Mouse (Mus musculus): ENCODE measurements around the gene Vsig8. TPM values are rescaled to one million over a fixed set of nuclear protein-coding genes. Genes with fewer than 3 reads are reported as not detected.

Gene Vsig8
- polyA plus RNA-seq, 1 experiment from 2014 or later = 1.8 TPM

GRCm38 (mm10) chr1:172602326-172602725 is 46.6 kb downstream of the Vsig8 start, which contains the start of gene Fcrl6:
Gene Fcrl6, minus strand, starts transcription at chr1:172602551.
- H3K27ac ChIP-seq = no peak within 1 kb of the TSS
- ATAC-seq (ENCODE audit: insufficient read depth, low FRiP score, low read depth) = no peak
- H3K27me3 ChIP-seq (replicated peaks) = no peaks in the 10 kb centered on the region
- no peak within 1 kb of the TSS for H3K4me3 ChIP-seq (replicated peaks)
- no peaks in the 10 kb centered on the region for H3K4me1 ChIP-seq
- 32% methylated on average over 1 of the region's 1 CpGs for WGBS
- H3K4me2 ChIP-seq = no peak within 1 kb of the TSS
- H3K36me3 ChIP-seq = no peaks in the 10 kb centered on the region
- no peaks in the 10 kb centered on the region for H3K9me3 ChIP-seq
- H3K9ac ChIP-seq = no peak within 1 kb of the TSS

- no peak overlapping the region for H3K4me3 ChIP-seq (replicated peaks)
- H3K4me2 ChIP-seq = no peak overlapping the region
- no peaks in the 10 kb centered on the region for H3K9me3 ChIP-seq
- H3K36me3 ChIP-seq = no peaks in the 10 kb centered on the region
- H3K9ac ChIP-seq = no peak overlapping the region
- WGBS = 76% methylated on average over 10 of the region's 10 CpGs
- no peaks in the 10 kb centered on the region for H3K4me1 ChIP-seq
- ATAC-seq (ENCODE audit: insufficient read depth, low FRiP score, low read depth) = no peak
- H3K27ac ChIP-seq = no peak overlapping the region
- no peaks in the 10 kb centered on the region for H3K27me3 ChIP-seq (replicated peaks)
Measured at GRCm38 (mm10) chr1:172611304-172611703, 55.6 kb downstream of the Vsig8 start.

GRCm38 (mm10) chr1:172612745-172613144 is 57.0 kb downstream of the Vsig8 start:
- H3K4me2 ChIP-seq = no peak overlapping the region
- H3K36me3 ChIP-seq = no peaks in the 10 kb centered on the region
- no peak for ATAC-seq (ENCODE audit: insufficient read depth, low FRiP score, low read depth)
- no peak overlapping the region for H3K9ac ChIP-seq
- no peaks in the 10 kb centered on the region for H3K27me3 ChIP-seq (replicated peaks)
- H3K4me1 ChIP-seq = peaks cover 4% of the 10 kb centered on the region; the same call in 1 of the 2 replicates
- no peak overlapping the region for H3K4me3 ChIP-seq (replicated peaks)
- WGBS = 48% methylated on average over 1 of the region's 1 CpGs
- no peaks in the 10 kb centered on the region for H3K9me3 ChIP-seq
- H3K27ac ChIP-seq = no peak overlapping the region

Other genes with a start within 250 kb of the Vsig8 start
- gene Kcnj9, start 226.6 kb upstream of the Vsig8 start, polyA plus RNA-seq (2015; fragmentation: Nextera tagmentation; extraction: Ambion mirVana) = 0.05 and 0.09 TPM in 2 replicates
- gene Kcnj10, start 214.7 kb upstream of the Vsig8 start, polyA plus RNA-seq (2015; fragmentation: Nextera tagmentation; extraction: Ambion mirVana) = 0.10 and 0.17 TPM in 2 replicates
- gene Pigm, start 179.4 kb upstream of the Vsig8 start, polyA plus RNA-seq (2015; fragmentation: Nextera tagmentation; extraction: Ambion mirVana) = 6.1 and 6.7 TPM in 2 replicates
- gene Slamf9, start 80.6 kb upstream of the Vsig8 start, polyA plus RNA-seq (2015; fragmentation: Nextera tagmentation; extraction: Ambion mirVana) = 0.79 and 1.0 TPM in 2 replicates
- gene Igsf9, start 74.2 kb upstream of the Vsig8 start, polyA plus RNA-seq (2015; fragmentation: Nextera tagmentation; extraction: Ambion mirVana) = 49.0 and 50.1 TPM in 2 replicates
- 341 and 366 TPM in 2 replicates for gene Tagln2, start 55.9 kb upstream of the Vsig8 start, polyA plus RNA-seq (2015; fragmentation: Nextera tagmentation; extraction: Ambion mirVana)
- 2.4 TPM in 2 replicates for gene Cfap45, start 35.1 kb upstream of the Vsig8 start, polyA plus RNA-seq (2015; fragmentation: Nextera tagmentation; extraction: Ambion mirVana)
- 0.31 and 0.44 TPM in 2 replicates for gene Slamf8, start 34.6 kb downstream of the Vsig8 start, polyA plus RNA-seq (2015; fragmentation: Nextera tagmentation; extraction: Ambion mirVana)
- not detected in 2 replicates for gene Fcrl6, start 46.6 kb downstream of the Vsig8 start, polyA plus RNA-seq (2015; fragmentation: Nextera tagmentation; extraction: Ambion mirVana)
- gene Dusp23, start 77.0 kb downstream of the Vsig8 start, polyA plus RNA-seq (2015; fragmentation: Nextera tagmentation; extraction: Ambion mirVana) = 12.9 and 13.1 TPM in 2 replicates
- 2.2 and 5.4 TPM in 2 replicates for gene Crp, start 142.1 kb downstream of the Vsig8 start, polyA plus RNA-seq (2015; fragmentation: Nextera tagmentation; extraction: Ambion mirVana)

Measured in stomach, embryonic 15.5 days (tissue).